Mouse (Mus musculus) monocyte, adult 2 months (primary cell): ENCODE measurements around the gene Mylk4.

Experiments
- DNase-seq, 2 experiments: peaks; one replicate each; pipeline ENCODE4 v3.0.0; 2022; ENCODE audit warnings: low spot score in 2 of 2, low read depth in 1 of 2

Gene Mylk4

DNA sequence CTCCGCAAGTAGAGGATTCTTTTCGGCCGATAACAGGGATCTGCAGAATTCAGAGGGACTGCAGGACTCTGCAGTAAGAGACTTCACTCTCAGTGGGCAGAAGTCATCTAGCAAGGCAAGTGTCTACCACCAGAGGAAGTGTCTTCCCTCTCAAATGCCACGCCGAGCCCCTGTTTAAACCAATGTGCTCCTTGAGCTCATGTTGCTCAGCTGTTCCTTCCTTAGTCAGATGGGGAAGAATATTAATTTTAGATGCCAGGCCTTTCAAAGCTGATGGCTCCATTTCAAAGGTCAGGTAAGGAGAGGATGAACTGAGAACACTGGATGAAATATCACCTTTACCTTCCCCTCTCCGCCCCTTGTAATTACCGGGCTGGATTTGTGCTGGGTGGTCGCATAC lies at the start of gene Mylk4:
TSS of gene Mylk4 (minus strand) at position 139 of the 400 bp plus-strand sequence.
- DNase-seq: no peak

- DNase-seq: no peak
Observed at GRCm38 (mm10) chr13:32833237-32833636, 49.5 kb upstream of the Mylk4 start.

DNA sequence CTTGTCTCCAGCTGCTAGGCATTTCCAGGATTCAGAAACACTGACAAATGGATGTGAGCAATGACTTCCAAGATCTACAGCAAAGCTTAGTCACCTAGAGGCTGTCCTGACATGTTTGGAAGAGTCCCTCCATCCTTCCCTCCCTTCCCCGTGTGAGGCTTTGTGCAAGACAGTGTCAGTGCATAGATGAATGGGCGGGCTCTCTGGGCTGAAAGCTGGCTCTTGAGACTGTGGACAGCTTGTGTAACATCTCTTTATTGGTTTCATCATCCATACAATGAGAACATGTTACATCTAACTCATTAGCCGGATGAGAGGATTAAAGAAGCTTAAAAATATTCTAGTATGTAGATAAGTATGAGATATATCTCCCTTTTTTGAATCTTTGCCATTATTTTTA lies 49.0 kb upstream of the Mylk4 start:
- DNase-seq: no peak

DNA sequence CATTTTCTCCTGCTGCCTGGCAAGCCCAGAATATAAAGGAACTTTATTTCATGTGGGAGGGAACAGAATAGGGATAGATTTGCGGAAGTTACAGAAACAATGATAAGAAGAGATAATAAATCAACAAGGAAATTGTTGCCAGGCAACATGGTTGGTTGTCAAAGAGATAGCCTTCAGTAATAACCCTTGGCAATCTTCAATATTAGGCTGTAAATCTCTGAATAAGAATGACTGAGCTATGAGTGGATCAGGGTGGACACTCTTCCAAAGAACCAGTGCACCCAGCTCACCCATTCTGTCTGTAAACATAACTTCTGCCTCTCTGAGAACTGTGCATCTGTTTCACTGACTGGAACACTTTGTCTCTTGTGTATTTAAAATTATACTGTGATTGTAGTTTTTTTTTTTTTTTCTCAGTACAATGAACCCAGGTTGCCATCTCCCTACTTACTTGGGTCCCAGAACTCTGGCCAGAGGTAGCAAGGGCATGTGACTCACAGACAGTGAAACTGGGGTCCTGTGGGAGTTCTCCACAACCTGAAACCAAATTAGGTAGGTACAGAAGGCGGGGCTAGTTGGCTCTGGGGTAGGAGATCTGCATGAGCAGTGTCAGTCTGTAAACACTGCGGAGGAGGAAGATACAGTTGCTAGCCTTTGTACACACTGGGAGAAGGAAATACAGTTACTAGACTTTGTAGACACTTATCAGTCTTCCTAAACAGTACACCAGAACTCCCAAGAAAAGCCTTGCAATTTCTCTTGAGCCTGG lies 47.9 kb upstream of the Mylk4 start:
- no peak for DNase-seq

DNA sequence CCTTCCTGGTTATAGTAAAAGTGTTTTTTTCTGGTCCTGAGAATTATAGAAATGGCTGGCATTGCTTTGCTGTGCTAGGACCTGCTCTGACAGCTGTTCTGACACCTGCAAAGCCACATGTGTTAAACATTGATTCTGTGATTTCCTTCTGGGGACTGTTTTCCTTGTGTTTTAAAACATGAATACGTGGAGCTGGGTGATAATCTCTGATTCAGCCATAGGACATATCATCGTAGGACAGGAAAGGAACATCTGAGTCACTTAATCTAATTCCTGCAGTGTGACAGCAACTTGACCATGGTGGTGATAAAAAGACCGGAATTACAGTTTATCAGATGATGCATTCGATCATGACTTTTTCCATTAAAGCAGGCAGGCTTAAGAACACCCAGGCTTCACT lies 45.1 kb upstream of the Mylk4 start:
- DNase-seq: no peak

DNA sequence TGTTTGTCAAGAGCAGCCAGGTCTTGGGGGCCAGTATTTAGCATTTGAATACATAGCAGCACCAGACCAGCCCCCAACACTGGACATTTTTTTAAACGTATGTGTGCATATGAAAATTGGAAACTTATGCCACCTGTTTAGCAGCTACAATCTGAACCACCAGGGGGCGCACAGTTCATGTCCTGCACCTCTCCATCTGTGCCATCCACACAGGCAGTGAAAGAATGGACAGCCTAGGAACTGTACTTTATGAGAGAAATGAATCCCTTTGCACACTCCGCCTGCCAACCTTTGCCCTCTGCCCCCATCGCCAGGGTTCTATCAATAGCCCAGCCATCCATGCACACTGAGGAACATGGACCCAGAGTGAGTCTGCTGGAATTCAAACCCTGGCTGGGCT lies 44.2 kb upstream of the Mylk4 start:
- peak; percentile 22 to 37 for DNase-seq

- no peak for DNase-seq
Observed at GRCm38 (mm10) chr13:32827111-32827822, 43.5 kb upstream of the Mylk4 start.

- no peak for DNase-seq
Observed at GRCm38 (mm10) chr13:32825546-32825945, 41.8 kb upstream of the Mylk4 start.

GRCm38 (mm10) chr13:32824377-32825330 lies 40.9 kb upstream of the Mylk4 start:
- DNase-seq: no peak

DNA sequence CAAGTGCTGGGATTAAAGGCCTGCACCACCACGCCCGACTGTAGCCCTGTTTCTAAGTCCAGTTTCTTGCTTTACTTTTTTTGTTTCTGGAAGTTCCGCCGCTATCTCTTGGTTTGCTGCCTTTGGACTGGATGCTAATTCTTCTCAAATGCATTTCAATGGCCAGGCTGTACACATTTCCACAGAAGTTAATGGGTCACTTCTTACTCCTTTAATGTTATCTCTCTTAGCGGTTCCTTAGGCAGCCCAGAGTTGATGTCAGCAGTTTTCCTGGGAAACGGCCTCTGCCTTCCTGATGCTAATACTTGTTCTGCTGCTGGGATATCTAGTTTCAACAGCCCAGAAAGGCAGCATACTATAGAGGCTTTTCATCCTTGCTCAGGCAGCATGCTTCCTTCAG lies 39.4 kb upstream of the Mylk4 start:
- no peak for DNase-seq

DNA sequence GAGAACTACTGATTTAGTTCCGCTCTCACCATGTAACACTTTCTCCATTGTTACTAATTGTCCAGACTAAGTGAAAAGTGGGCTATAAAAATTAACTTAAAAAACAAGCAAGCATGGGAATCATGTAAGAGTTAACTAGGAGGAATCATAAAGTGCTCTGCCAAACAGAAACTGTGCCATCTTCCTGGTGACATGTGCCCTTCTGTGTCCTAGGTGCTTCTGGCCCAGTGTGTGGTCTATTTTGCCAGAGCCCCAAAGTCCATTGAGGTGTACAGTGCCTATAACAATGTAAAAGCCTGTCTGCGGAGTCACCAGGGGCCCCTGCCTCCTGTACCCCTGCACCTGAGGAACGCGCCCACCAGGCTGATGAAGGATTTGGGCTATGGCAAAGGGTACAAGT lies 37.9 kb upstream of the Mylk4 start:
- no peak for DNase-seq

- no peak for DNase-seq
Observed at GRCm38 (mm10) chr13:32819926-32820325, 36.2 kb upstream of the Mylk4 start.

DNA sequence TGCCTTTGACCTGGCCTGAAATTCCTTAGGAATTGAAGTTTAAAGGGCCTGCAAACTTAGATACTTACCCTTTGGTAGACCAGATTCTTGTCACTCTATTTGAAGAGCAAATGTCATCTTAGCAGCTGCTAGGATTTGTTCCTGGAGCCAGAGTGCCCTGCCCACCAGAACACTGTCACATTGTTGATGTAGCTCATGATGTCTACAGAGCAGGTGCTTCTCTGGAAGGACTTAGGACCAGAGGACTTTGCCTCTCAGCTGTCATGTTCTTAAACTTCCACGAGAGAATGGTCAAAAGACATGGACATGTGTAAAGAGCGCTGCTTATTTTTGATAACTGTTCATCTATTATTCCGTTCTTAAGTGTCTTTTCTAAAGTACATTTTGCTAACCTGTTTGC lies 35.5 kb upstream of the Mylk4 start:
- DNase-seq: no peak

DNA sequence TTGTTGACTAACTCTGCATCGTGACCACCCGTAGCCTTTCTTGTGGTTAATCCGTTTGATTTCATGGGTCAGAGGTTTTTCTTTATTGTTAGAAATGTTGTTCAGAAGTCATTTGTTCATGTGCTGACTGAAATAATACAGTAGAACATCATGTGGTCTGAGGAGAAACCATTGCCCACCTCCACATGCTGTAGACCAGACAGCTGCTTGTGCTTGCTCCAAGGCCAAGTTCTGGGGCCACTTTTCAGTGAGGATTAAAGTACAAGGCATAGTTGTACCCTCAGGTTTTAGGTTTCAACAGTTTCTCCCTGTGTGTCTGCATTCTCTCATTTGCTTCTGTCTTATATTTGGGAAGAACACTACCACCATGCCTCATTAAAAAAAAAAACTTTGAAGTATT lies 23.9 kb upstream of the Mylk4 start:
- DNase-seq: no peak

DNA sequence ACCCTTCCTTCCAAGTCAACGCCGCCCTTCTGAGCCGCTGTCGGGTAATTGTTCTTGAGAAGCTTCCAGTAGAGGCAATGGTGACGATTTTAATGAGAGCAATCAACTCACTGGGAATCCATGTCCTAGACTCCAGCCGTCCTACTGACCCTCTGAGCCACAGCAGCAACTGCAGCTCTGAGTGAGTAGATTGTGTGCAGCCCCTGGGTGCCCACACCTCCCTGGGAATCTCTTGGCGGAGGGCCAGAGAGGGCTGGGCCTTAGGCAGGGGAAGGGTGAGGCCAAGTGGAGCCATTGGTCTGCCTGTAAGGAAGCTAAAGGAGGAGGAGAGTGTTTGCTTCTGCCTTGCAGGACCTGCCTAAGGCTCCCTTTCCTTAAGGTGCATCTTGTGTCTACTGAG lies 23.1 kb upstream of the Mylk4 start:
- DNase-seq: no peak

DNA sequence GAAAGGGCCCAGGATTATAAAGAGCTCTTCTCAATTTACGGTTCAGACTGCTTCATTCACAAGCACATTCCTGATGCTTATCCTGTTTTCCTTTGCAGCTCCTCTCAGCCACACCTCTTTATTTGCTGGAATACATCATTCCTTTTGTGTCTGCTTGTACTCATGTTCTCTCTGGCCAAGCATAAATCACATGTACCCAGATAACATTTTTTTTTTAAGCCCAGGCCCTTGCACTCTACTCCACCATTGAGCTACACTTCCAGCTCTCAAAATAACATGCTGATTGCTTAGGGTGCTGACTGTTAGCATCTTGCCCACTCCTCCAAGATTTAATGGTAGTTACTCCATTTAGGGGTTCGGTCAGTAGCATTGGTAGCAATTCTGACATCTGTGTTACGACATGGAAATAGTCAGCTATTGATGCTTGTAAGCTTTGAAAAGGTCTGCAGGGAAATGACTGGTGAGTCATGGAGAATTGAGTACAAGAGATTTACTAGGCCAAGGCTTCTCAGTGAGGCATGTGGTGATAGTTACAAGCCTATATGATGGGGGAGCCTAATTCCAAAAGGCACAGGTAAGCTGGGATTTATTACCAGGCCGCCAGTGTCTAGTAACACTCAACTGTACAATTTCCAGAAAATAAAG lies 20.1 kb upstream of the Mylk4 start:
- no peak for DNase-seq

- DNase-seq: peak in 1 of 2 experiments; percentile 2
Observed at GRCm38 (mm10) chr13:32802259-32803081, 18.7 kb upstream of the Mylk4 start, which contains the start of gene D930007J09Rik. D930007J09Rik (minus strand) TSS chr13:32802849.

DNA sequence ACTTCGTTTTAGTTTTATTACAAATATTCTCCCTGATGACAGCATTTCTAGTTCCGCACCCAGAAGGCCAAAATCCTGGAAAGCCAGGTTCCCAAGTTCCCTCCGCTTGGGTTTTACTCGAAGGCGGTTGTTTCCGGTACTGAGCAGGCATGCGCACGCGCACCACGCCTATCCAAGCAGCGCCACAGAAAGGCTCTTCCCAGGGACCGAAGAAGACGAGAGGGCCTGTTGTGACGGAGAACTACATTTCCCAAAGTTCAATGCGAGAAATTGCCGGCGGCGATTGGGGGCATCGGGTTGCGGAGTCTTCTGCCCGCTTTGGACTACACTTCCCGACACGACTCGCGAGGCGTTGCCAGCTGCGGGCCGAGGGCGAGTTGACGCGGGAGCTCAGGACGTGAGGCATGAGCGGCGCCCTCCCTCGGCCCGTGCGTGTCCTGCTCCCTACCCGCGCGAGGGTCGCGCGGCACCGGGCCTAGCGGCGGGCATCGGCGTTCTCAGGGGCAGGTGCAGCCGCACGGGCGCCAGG lies 18.0 kb upstream of the Mylk4 start, which contains the start of gene Wrnip1:
TSS of gene Wrnip1 (plus strand) at position 346 of the 529 bp plus-strand sequence.
- peak; percentile 89 to 94 for DNase-seq

DNA sequence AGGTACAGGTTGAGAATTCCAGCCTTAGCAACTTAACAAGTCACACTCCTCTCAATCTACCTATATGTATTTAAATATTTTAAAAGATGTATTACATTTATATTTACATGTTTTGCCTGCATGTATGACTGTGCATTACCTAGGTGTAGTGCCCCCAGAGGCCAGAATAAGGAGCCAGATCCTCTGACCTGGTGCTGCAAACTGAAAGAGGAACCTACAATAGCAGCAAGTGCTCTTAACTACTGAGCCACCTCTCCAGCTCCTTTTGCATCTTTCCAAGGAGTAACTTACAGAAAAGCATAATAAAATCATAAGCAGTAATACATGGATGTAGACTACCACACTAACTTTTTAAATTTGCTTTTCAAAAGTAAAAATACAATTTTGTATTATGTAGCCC lies 17.1 kb upstream of the Mylk4 start:
- peak in 1 of 2 experiments; percentile 5 for DNase-seq

- no peak for DNase-seq
Observed at GRCm38 (mm10) chr13:32799131-32799530, 15.4 kb upstream of the Mylk4 start.
